Mouse (Mus musculus) small intestine, adult 10 weeks (tissue): ENCODE data around the gene Cdkal1. TPM values are rescaled to one million over a fixed set of nuclear protein-coding genes. Genes with fewer than 3 reads are reported as not detected.

ENCODE experiments used
- polyA plus RNA-seq: library from polyadenylated mRNA; stranded (reverse); fragments of 350-450 nt; fragmentation: Illumina TruSeq; extraction: RNeasy Lipid Tissue Mini Kit (QIAGEN cat#74804); gene quantifications from one replicate; pipeline ENCODE4 v1.2.3, GENCODE M21; 2014; ENCODE audit warnings: low replicate concordance

Cdkal1 gene
- polyA plus RNA-seq = 14.8 TPM

GRCm38 (mm10) chr13:29855281-29856031 lies at the start of gene Cdkal1:
Gene Cdkal1 (minus strand): TSS chr13:29855674.

Other genes with a start within 250 kb of the Cdkal1 start
- 15.4 TPM for gene E2f3, start 130.4 kb upstream of the Cdkal1 start, polyA plus RNA-seq